Mouse (Mus musculus) stomach, adult 2 months (tissue): ENCODE measurements around the gene Pcyt1a. TPM values are rescaled to one million over a fixed set of nuclear protein-coding genes. Genes with fewer than 3 reads are reported as not detected.

Source experiments
- polyA plus RNA-seq: library from polyadenylated mRNA; depleted of rRNA; stranded (reverse); fragments of >200 nt; gene quantifications from 2 replicates; pipeline ENCODE4 v1.2.3, GENCODE M21; 2012; rRNA removed

Gene Pcyt1a
- 13.9 and 22.3 TPM in 2 replicates for polyA plus RNA-seq

GRCm38 (mm10) chr16:32430474-32431046 is at the start of gene Pcyt1a:
Gene Pcyt1a (plus strand): TSS chr16:32430921.

GRCm38 (mm10) chr16:32400267-32400666 is 30.5 kb upstream of the Pcyt1a start, which contains the start of gene Tm4sf19:
Gene Tm4sf19 (plus strand): TSS chr16:32400506.

GRCm38 (mm10) chr16:32419517-32420483 is 10.9 kb upstream of the Pcyt1a start, which contains the start of gene Tctex1d2:
Gene Tctex1d2 (plus strand): TSS chr16:32419702.

DNA sequence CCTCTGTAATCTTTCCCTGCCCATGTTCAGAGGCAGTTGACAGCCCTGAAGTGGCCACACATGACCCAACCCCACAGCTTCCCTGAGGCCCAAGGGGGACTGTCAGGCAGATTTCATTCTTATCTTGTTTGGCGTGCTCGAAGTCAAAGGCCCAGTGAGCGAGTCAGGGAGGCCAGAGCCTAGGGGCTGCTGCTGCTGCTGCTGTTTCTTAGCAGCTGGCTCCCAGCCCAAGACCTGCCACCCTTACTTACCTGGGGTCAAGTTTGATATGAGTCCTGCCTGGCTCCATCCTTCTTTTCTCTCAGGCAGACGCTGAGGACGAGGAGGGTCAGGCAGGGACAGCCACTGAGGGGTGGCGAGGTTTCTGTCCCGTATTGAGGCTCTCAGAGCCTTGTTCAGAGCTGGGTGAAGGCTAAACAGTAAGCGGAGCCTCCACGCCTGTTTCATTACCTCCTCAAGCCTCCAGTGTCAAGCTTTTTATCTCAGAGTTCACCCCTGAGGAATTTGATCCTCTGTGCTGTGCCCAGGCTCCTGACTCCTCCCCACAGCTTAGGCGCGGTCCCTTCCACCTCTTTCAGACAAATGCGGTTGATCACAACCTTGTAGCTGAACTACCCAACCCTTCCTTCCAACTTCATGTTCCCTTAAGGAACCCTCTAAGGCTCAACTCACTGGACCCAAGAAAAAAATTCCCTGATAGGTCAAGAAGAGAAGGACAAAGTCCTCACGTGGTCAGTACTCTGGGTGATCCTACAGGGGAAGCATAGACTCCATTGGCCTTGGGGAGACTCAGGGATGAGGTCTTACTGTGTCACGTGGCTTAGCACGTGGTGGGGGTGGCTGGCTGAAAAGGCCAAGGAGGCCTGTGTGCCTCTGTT is 56.8 kb downstream of the Pcyt1a start, which contains the start of gene Slc51a:
Gene Slc51a, minus strand, starts transcription at position 646 of the 878 bp plus-strand sequence.

DNA sequence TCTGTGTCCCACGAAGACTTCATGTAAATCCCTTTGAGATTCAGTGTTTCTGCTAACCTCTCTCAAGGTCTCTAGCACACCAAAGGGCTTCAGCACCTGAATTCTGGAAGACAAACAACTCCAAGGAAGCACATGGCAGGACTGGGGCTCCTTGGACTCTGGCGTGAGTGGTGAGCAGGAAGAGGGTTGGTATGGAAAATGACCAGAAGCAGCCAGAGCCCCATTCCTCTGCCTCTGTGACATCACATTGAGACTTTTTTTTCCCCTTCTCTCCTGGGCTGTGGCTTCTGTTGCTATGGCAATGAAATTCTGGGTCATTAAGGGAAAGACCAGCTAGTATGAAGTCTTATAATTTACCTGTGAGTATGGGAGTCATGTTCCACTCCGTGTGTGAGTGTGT is 65.2 kb downstream of the Pcyt1a start, which contains the start of gene Zdhhc19:
Gene Zdhhc19, plus strand, starts transcription at position 301 of the 400 bp plus-strand sequence.

Other genes starting within 250 kb of the Pcyt1a start
- 0.98 and 1.4 TPM in 2 replicates for gene Fbxo45, start 183.8 kb upstream of the Pcyt1a start, polyA plus RNA-seq
- gene Wdr53, start 183.7 kb upstream of the Pcyt1a start, polyA plus RNA-seq, result 0.59 and 0.66 TPM in 2 replicates
- gene Smco1, start 159.5 kb upstream of the Pcyt1a start, polyA plus RNA-seq, result 0.04 TPM in 1 of 2 replicates, not detected in the other
- 2.6 and 3.3 TPM in 2 replicates for gene Rnf168, start 153.5 kb upstream of the Pcyt1a start, polyA plus RNA-seq
- gene Ubxn7, start 98.7 kb upstream of the Pcyt1a start, polyA plus RNA-seq, result 0.49 and 1.2 TPM in 2 replicates
- not detected in 2 replicates for gene Tm4sf19, start 30.4 kb upstream of the Pcyt1a start, polyA plus RNA-seq
- 0.87 and 2.2 TPM in 2 replicates for gene Tctex1d2, start 11.2 kb upstream of the Pcyt1a start, polyA plus RNA-seq
- gene Slc51a, start 57.0 kb downstream of the Pcyt1a start, polyA plus RNA-seq, result 0.04 and 0.14 TPM in 2 replicates
- gene Zdhhc19, start 65.3 kb downstream of the Pcyt1a start, polyA plus RNA-seq, result not detected in 2 replicates
- 1.5 and 2.2 TPM in 2 replicates for gene Tfrc, start 178.0 kb downstream of the Pcyt1a start, polyA plus RNA-seq
- gene Tnk2, start 213.0 kb downstream of the Pcyt1a start, polyA plus RNA-seq, result 141 and 165 TPM in 2 replicates